Mouse (Mus musculus) frontal cortex, adult 2 months (tissue): ENCODE measurements around the gene Cdc42ep4. TPM values are rescaled to one million over a fixed set of nuclear protein-coding genes. Genes with fewer than 3 reads are reported as not detected.

Experiments
- DNase-seq, 2 experiments: peaks; one replicate each; pipeline ENCODE4 v3.0.0; 2022; ENCODE audit warnings: low spot score in 1 of 2; ENCODE audit errors: extremely low spot score in 1 of 2
- polyA plus RNA-seq: library from polyadenylated mRNA; depleted of rRNA; stranded (reverse); fragments of >200 nt; gene quantifications from 2 replicates; pipeline ENCODE4 v1.2.3, GENCODE M21; 2012; rRNA removed

Cdc42ep4 gene
- 27.6 and 27.9 TPM in 2 replicates for polyA plus RNA-seq

DNA sequence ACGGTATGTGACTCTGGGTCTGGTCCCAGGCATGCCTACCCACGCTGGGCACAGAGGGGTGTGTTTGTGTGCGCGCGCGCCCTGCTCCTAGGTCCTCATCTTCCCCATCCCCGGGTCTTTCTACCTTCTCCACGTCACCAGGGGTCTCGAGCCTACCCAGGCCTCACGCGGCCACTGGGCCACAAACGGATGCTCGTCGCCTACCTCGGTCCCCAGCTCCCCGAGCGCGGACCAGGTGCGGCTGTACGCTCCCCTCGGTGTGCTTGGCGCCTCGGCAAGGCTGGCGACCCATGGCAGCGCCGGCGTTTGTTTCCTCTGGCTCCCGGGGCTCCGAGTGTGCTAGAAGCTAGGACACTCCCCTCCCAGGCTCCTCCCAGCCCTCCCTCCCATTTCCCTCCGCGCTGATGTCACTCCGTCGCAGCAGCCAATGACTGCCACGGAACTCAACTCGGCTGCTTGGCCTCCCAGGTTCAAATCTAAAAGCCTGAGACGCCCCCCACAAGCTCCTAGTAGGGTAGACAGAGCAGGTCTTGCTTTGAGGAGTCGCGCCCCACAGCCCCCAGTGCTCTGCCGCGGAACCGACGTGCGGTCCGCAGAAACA, at the start of gene Cdc42ep4:
Cdc42ep4 (minus strand) TSS at position 398 of the 601 bp plus-strand sequence.
- peak; percentile 38 to 77 for DNase-seq

DNA sequence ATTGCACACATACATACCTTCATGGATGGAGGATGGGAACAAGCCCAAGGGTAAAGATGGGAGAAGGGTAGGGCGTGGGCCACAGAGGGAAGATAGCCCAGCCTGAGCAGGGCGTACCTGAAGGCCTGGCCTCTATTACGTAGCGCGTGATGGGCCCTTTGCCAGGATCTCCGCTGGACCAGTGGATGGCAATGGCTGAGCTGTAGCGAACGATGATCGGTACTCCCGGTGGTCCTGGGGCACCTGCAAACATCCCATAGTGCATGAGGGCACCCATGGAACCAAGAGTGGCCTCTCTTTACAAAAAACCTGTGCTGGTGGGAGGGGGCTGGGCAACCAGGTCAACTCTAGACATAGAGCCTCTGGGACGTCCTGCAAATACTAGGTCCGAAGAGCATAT, 48.3 kb upstream of the Cdc42ep4 start:
- no peak for DNase-seq

DNA sequence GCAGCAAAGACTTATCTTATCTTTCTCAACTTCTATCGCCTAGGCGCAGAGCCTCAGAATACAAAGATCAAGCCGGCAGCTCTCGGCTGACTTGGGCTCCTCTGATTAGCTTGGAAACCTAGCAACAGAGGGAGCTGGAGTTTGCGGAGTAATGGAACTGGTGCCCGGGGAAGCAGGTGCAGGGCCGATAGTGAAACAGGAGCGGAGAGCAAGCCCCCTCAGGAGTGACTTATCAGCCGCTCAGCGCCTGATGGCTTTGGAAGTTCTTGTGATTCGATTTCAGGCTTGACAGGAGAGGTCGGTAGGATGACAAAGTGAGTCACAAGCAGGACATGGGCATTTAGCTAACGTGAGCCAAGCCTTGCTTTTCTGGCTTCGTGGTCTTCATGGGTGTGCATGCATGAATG, 47.4 kb upstream of the Cdc42ep4 start:
- DNase-seq = no peak

DNA sequence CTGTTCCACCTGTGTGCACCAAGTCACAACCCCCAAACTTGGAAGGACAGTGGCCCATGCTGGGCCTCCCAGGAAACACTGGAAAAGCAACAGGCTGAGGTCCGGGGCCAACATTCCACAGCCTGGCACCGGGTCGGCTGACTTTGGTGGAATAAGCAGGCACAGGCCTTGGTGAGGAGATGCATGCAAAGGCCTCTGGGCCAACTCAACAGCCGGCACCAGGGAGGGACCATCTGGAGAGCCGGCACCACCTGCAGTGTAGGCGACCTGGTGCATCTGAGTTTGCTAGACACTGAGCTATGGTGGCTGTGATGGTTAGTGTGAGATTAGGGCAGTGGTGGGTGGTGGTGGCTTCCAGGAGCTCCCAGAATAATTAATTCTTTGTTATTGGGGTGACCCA, 46.3 kb upstream of the Cdc42ep4 start:
- peak in 1 of 2 experiments; percentile 62 for DNase-seq

DNA sequence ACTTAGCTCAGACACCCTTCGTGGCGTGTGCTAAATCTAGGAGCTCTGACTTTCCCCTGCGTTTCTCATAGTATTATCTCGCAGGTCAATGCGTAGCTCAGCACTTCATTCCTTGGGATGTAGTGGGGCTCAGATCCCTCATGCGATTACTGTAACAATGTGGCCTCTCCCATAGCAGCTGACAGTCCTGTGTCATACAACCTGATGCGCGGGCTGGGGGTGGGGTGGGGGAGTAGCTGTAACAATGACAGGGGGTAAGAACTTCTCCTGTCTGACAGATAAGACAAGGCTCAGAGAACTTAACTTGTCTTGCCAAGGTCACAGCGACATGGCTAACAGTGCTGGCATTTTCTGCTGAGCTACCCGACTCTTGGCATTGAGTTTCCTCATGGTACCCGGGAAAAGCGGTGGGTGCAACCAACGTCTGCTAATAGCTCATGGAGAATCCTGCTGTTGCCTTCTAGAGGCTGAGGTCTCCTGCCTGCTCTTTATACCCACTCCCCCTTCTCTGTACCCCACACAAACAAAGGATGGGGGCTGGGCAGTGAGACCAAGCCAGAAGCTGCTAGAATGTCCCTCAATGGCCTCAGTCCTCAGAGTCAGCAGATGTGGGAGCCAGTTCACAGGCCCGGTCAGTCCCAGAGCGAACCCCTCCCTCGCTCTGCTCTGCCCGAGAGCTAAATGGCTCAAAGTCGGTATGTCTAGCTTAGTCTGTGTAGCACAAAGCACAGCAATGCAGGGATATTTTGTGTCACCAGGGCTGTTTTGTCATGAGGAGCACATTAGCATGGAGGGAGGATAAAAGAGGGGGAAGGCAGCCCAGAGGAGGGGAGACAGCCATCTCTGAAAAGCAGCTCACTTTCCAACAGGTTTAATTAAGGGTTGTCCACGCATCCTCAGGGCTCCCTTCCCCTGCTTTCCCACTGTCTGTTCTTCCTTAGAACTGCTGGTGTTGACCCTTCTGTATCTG, 45.6 kb upstream of the Cdc42ep4 start:
- DNase-seq = no peak

DNA sequence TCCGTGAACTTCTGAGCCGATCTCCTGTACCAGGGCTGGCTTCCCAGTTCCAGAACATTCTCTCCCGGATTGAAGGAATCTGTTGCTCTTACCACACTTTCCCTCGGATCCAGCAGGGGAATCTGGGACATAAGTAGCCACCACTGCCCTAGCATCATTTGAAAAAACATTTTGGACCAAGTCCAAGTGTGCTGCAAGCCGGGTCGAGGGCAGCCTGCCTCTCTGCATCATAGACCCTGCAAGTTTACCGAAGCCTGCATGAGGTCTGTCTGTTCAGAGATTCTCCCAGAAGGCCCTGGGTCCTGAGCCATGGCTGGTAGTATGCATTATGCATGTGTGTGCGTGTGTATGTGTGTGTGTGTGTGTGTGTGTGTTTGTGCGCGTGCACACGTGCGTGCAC, 44.2 kb upstream of the Cdc42ep4 start:
- no peak for DNase-seq

DNA sequence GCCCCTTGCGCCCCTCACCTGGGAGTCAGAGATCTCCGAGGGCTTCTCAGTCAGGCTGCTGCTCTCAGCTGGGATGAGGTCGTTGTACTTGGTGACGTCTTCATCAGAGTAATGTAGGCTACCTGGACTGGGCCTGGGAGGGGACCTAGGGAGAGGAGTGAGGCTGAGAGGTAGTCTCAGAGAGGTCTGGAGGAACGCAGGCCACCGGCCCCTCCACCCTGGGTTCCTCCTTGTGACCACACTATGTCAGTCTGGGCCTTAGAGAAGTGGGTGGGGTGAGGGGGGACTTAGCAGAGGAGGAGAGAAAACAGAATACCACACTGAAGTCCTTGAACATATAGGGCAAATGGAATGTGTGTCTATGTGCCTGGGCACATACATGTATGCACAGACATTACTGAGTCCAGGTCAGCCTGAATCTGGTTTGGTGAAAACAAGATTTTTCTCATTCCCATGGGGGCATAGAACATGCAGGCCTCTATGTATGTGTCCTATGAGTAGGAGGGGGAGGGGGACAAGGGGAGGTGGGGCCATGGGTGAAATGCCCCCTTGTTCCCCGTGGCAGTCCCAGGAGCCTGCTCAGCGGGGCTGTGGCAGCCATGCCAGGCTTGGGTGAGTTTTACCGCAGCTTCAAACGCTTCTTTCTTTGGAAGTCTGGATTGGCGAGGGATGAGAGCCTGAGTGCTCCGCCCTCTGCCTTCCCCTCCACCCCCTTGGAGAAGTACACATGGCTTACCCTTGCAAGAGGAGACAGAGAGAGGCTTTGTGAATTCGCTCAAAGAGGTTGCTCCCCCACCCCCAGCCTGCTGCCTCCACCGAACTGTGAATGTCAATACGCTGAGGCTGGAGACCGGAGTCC, 39.9 kb upstream of the Cdc42ep4 start:
- DNase-seq = peak; percentile 57 to 59

DNA sequence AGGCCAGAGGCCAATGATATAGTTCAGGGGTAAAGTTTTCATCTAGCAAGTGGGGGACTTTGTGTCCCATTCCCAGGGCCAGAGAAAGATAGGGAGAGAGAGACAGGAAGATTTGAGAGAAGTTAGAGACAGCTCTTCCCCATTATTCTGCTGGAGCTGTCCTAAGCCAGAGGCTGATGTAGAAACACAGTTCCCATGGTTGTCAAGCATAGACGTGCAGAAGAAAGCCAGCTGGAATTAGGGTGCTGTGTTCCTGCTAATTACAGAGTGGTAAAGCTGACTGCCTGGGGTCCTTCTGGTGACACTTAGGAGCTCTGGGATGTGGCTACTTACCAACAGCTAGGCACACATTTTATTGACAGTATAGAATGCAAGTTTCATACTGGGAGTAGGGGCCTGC, 37.4 kb upstream of the Cdc42ep4 start:
- no peak for DNase-seq

DNA sequence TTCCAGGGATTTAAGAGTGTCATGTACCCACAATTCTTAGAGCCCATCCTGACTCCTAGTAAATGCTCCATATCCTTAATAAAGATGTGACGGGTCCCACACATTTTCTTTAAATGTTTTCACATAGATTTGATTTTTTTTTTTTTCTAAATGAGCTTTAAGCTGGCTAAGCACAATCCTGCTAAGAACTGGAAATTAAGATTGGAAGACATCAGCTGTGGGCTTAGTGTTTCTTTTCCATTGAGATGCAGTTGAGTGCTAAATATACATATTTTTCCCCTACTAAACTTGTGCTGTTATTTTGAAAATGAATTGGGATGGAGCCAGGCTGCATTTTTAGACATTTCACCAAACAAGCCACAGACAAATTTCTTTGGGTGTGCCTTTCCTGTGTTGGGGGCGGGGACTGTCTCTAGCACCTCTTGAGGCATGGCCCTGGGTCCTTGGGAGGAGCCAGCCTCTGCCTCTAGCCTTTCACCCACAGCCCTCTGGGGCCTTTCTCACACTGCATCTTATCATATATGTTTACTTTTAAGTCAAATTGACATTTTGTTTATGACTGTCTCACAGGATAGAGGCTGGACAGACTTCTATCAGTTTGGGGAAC, 36.6 kb upstream of the Cdc42ep4 start:
- DNase-seq = peak in 1 of 2 experiments; percentile 45

DNA sequence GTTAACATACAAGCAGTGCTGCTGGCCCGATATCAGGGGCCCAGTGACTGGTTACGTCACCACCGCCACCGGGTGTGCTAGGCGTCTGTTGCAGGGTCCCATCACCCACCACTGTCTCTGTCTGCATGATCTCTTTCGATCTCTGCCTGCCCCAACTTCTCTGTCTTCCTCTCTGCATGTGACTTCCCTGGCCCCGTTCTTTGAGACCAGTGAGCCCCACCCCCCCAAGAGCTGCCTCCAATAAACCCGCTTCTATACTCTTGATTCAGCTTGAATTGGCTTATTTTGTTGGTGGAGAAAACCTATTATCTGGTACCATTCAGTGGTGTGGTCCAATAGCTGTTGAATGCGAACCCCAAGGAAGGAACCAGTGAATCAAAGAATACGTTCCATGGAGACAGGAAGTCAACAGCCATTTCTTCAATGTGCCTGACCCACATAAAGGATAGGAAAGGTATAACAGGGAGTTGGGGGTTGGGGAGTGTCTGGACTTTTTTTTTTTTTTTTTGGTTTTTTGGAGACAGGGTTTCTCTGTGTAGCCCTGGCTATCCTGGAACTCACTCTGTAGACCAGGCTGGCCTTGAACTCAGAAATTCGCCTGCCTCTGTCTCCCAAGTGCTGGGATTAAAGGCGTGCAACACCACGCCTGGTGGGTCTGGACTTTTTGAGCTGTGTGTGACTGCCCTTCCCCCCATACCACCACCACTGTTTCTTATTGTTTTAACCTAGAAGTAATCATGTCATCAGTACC, 35.9 kb upstream of the Cdc42ep4 start:
- no peak for DNase-seq

DNA sequence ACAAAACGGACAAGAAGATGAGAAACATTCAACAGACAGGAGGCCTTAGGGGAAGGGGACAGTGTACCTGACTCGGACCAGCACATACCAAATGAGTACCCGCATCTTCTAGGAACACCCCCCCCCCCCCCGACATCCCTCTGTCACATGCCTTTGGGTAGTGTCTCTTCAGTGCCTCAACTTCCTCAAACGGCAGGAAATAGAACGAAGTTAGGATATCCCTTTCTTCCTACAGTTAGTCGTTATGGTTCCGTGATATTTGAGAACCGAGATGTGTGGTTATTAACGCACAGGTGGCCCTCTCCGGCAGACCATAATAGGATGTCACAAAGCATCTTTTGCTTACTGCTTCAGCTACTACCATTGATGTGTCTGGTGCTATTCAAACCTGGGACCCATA, 35.3 kb upstream of the Cdc42ep4 start:
- DNase-seq = no peak

DNA sequence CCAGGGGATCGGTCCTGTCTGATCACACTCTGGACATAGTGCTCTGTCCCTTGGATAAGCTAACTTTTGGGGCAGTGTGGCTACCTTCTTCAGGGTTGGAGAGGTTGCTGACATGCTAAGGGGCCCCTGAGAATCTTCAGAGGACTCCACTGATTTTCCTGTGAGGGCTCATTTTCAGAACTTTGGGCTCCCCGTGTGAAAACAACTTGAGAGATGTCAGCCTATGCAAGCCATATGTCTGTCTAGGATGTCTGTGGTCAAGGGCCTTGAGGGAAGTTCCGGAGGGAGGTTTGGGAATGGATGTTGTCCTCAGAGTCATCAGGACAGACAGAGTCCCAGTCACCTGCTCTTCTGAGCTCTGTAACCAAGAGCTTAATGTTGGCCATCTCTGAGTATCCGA, 34.7 kb upstream of the Cdc42ep4 start:
- DNase-seq = no peak

DNA sequence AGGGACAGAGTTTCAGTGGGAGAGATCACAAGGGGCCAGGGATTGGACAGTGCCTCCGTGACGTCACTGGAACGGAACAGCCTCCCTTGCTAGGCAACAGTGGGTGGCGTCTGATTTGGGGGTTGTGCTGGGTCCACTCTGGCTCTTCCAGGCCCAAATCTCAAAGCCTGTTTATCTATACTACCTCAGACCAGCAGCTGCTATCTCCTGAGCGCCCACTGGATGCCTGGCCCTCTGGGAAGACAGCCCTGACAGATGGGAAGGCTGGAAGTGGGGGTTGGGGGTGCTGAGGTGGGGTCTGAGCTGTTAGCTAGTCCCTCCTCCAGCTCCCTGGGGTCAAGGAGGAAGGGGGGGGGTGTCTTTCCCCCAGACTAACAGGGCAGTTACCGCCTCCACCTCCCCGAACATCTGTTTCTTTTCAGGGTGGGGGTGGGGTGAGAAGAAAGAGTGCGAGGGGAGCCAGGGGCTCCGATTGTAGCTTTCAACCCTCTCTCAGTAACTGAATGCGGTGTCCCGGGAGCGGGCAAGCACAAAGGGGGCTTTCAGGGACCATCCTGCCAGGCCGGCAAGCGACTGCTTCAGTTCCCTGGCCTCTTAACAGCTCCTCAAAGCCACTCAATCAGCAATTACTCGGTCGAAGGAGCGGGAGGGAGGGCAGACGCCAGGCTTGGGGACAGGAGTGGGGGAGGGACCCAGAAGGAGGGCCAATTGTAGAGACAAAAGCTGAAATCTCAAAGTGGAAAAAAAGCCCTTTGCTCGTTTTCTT, 33.9 kb upstream of the Cdc42ep4 start:
- DNase-seq = peak in 1 of 2 experiments; percentile 68

DNA sequence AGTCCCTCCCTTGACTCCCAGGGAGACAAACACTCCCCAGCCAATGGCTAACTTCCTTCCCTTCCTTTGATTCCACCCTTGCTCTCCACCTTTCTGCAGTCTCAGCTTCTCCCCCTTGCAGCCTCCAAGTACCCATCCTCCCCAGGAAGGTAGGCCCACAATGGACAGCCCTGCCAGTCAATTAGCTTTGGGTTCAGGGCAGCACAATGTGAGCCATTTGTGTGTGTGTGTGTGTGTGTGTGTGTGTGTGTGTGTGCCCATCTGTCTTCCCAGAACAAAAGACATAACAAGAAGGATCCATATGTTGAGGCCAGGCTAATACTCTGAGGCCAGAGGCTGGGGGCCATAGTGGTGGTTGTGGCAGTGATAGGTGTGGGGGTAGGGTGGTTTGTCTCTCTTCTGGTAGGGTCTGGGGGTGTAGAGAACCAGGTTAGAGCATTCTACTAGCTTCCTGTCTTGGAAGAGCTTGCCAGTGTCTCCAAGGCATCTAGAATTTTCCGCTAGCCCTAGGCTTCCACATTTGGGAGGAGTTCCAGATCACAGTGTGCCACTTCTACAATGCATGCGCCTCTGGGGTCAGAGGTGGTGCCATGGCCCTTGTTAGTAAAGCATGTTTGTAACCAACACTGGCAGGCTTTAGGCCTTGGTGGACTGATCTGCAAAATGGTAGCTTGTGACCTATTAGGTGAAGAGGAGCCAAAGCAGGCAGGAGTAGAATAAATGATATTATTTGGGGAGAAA, 33.1 kb upstream of the Cdc42ep4 start:
- DNase-seq = no peak

DNA sequence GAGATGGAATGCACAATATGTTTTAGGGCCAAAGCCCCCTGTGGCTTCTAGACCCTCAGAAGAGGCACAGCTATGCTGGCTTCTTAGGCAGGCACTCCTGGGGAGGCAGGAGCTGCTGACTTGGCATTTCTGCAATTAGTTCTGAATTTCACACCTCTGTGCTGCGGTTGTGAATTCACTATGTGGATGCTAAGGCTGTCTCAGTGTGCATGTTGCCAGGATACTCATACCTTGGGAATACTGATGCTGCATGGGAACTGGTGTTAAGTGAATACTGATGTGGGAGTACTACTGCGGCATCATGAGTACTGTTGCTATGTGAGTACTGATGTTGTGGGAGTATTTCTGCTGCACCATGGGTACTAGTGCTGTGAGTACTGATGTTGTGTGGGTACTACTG, 30.8 kb upstream of the Cdc42ep4 start:
- no peak for DNase-seq

DNA sequence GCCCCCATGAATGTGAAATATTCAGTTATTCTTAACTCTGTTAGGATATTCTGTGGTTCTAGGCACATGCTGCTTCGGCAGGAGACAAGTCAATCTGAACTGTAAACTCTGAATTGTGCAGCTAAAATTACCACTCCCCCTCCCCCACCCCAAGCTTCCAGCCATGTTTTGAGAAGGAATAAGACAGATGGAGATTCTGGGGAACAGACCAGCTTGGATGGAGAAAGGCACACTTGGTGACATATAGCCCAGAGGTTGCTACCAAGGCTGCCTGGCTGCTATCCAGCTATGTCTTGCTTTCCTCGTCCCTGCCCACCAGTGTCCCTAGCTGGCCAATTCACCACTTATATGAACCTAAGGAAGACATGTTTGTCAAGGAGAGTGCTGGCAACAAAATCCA, 30.3 kb upstream of the Cdc42ep4 start:
- no peak for DNase-seq

DNA sequence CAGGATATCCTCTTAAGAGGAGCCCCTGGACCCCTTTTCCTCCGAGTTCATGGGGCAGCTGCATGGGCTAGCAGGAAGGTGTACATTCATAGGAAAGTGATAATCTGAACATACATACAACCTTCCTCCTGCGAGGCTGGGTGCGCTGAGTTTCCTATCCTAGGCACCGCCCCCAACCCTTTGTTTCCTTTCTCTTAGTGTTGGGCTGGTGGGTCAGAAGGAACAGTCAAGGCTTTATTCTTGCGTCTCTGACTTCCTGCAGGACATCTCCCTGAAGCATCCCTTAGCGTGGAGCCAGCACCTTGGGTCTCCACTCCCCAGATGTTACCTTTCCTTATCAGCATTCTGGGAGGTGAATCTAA, 28.0 kb upstream of the Cdc42ep4 start:
- DNase-seq = no peak
